Mouse (Mus musculus): ENCODE results near the gene Mtor.

GRCm38 (mm10) chr4:148460656-148461284 lies 12.4 kb downstream of the Mtor start:
- TF ChIP-seq CTCF (IDR thresholded peaks at IDR 0.05; ENCODE audit: low read depth) (no peak), EP300 (IDR thresholded peaks at IDR 0.05; ENCODE audit: low read depth) (no peak)
